Mouse (Mus musculus) hindbrain, embryonic 16.5 days (tissue): ENCODE measurements around the gene Trip6. TPM values are rescaled to one million over a fixed set of nuclear protein-coding genes. Genes with fewer than 3 reads are reported as not detected.

Experiments
- ATAC-seq: fragments of 200-750 bp; cut with Nextera tagmentation; 2 replicates; pipeline ENCODE4 v1.8.0; 2017; ENCODE audit warnings: moderate TSS enrichment, moderate library complexity
- H3K27ac ChIP-seq: fragments of 300-500 bp; sonication (generic); 2 replicates; pipeline ENCODE4 v1.5.1; 2014; ENCODE audit warnings: low read depth, mild to moderate bottlenecking, control low read depth, low read length, moderate library complexity
- H3K27me3 ChIP-seq: fragments of 300-500 bp; sonication (generic); replicated peaks from 2 replicates; pipeline ENCODE4 v1.6.1; 2014; ENCODE audit warnings: low read length; ENCODE audit not compliant: control insufficient read depth, insufficient read depth
- H3K36me3 ChIP-seq: fragments of 300-500 bp; sonication (generic); 2 replicates; pipeline ENCODE4 v1.6.1; 2014; ENCODE audit warnings: mild to moderate bottlenecking, low read length, moderate library complexity, mixed read lengths; ENCODE audit not compliant: control insufficient read depth, insufficient read depth
- H3K4me1 ChIP-seq: fragments of 300-500 bp; sonication (generic); 2 replicates; pipeline ENCODE4 v1.6.1; 2014; ENCODE audit warnings: low read depth, low read length; ENCODE audit not compliant: control insufficient read depth, insufficient read depth
- H3K4me2 ChIP-seq: fragments of 300-500 bp; sonication (generic); 2 replicates; pipeline ENCODE4 v1.6.1; 2014; ENCODE audit warnings: mild to moderate bottlenecking, low read length, control low read depth, moderate library complexity
- H3K4me3 ChIP-seq: fragments of 300-500 bp; sonication (generic); 2 replicates; pipeline ENCODE4 v1.5.1; 2014; ENCODE audit warnings: mild to moderate bottlenecking, low read length, control low read depth, moderate library complexity
- H3K9ac ChIP-seq: fragments of 300-500 bp; sonication (generic); 2 replicates; pipeline ENCODE4 v1.6.1; 2014; ENCODE audit warnings: low read depth, mild to moderate bottlenecking, control low read depth, low read length, moderate library complexity
- H3K9me3 ChIP-seq: fragments of 300-500 bp; sonication (generic); 2 replicates; pipeline ENCODE4 v1.6.1; 2014; ENCODE audit warnings: mild to moderate bottlenecking, low read length, moderate library complexity; ENCODE audit not compliant: control insufficient read depth
- WGBS: fragments of 180-500 bp; shearing (Covaris S2); extraction: QIAGEN DNeasy Blood & Tissue Kit; methylation state at CpG from one replicate; pipeline ENCODE4 v1.1.7; 2014; 5-methylcytosine and 5-hydroxymethylcytosine counted together
- polyA plus RNA-seq: library from polyadenylated mRNA; unstranded; fragments of >200 nt; fragmentation: Nextera tagmentation; extraction: Ambion mirVana; gene quantifications from 2 replicates; pipeline ENCODE4 v1.2.1, GENCODE M21; 2015

Trip6 gene
- polyA plus RNA-seq, 1 experiment from 2014 or later = 13.2 TPM

DNA sequence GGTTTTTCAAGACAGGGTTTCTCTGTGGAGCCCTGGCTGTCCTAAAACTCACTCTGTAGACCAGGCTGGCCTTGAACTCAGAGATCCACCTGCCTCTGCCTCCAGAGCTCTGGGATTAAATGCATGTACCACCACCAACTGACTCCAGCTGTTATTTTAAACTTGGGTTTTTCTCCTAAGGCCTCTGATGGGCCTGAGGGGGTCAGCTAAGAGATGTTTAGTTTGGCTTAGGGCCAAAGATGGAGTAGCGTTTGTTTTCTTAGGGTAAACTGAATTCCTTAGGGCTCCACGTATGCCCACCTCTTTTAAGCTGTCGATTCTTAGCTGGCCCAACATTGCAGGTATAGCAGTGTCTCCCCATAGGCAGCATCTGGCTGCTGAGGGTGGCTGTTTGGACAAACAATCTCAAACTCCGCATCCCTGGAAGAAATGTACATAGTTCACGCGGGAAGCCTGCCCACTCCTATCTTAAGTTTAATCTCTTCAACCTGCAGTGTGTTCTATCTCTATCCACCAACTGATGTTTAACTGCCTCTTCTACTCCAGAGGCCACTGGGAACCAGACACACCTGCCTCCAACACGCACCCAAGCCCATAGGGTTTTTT lies 28.3 kb upstream of the Trip6 start:
- no peak overlapping the region for H3K9ac ChIP-seq
- no peak overlapping the region for H3K4me2 ChIP-seq
- ATAC-seq = no peak
- H3K27ac ChIP-seq = no peak overlapping the region
- H3K4me3 ChIP-seq = no peak overlapping the region
- H3K9me3 ChIP-seq = no peaks in the 10 kb centered on the region
- H3K4me1 ChIP-seq = peaks cover 10% of the 10 kb centered on the region
- 83% methylated on average over 7 of the region's 7 CpGs for WGBS
- no peaks in the 10 kb centered on the region for H3K36me3 ChIP-seq
- H3K27me3 ChIP-seq = no peaks in the 10 kb centered on the region

- peak overlapping the region; percentile 80 for H3K27ac ChIP-seq
- H3K9me3 ChIP-seq = no peaks in the 10 kb centered on the region
- H3K27me3 ChIP-seq = no peaks in the 10 kb centered on the region
- H3K4me1 ChIP-seq = peaks cover 10% of the 10 kb centered on the region
- H3K4me2 ChIP-seq = peak overlapping the region; percentile 91; the same call in 1 of the 2 replicates
- 77% methylated on average over 6 of the region's 6 CpGs for WGBS
- ATAC-seq = no peak
- H3K4me3 ChIP-seq = no peak overlapping the region
- H3K36me3 ChIP-seq = no peaks in the 10 kb centered on the region
- peak overlapping the region; percentile 67 for H3K9ac ChIP-seq
Measured at GRCm38 (mm10) chr5:137340222-137340621, 26.0 kb upstream of the Trip6 start.

- Histone ChIP-seq H3K27me3 (no peaks in the 10 kb centered on the region), H3K9me3 (no peaks in the 10 kb centered on the region), H3K36me3 (no peaks in the 10 kb centered on the region), H3K9ac (peak overlapping the region; percentile 67), H3K4me3 (peak overlapping the region; percentile 43), H3K27ac (peak overlapping the region; percentile 80), H3K4me2 (peak overlapping the region; percentile 91), H3K4me1 (peaks cover 10% of the 10 kb centered on the region)
- 7% methylated on average over 21 of the region's 22 CpGs for WGBS
- ATAC-seq = peak; percentile 68
Measured at GRCm38 (mm10) chr5:137339290-137339979, 25.2 kb upstream of the Trip6 start.

GRCm38 (mm10) chr5:137338663-137339289 lies 24.6 kb upstream of the Trip6 start:
- H3K27ac ChIP-seq = peak overlapping the region; percentile 80
- H3K36me3 ChIP-seq = no peaks in the 10 kb centered on the region
- peaks cover 10% of the 10 kb centered on the region for H3K4me1 ChIP-seq
- no peaks in the 10 kb centered on the region for H3K9me3 ChIP-seq
- no peaks in the 10 kb centered on the region for H3K27me3 ChIP-seq
- WGBS = 1% methylated on average over 11 of the region's 11 CpGs
- peak overlapping the region; percentile 67 for H3K9ac ChIP-seq
- peak overlapping the region; percentile 43 for H3K4me3 ChIP-seq
- peak; percentile 31 for ATAC-seq
- peak overlapping the region; percentile 91 for H3K4me2 ChIP-seq

DNA sequence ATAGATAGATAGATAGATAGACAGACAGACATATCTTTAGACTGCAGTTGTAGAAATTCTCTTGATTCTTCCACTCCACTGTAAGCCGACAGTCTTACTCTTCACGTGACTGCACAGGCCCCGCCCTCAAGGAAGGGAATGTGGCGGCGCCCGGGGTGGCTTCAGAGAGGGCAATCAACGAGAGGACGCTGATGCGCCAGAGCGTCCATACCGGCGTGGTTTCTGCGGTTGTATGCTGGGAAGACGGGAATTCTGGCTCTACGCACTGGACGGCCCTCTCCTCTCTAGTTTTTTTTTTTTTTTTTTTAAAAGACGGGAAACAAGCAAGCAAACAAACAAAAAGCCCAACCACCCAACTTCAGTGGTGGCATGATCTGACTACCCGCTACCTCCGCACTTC lies 24.1 kb upstream of the Trip6 start:
- no peaks in the 10 kb centered on the region for H3K36me3 ChIP-seq
- WGBS = 1% methylated on average over 19 of the region's 19 CpGs
- H3K4me2 ChIP-seq = peak overlapping the region; percentile 91
- no peaks in the 10 kb centered on the region for H3K27me3 ChIP-seq
- H3K4me3 ChIP-seq = peak overlapping the region; percentile 43
- H3K27ac ChIP-seq = peak overlapping the region; percentile 80
- H3K9ac ChIP-seq = peak overlapping the region; percentile 67
- peak; percentile 85 for ATAC-seq
- H3K4me1 ChIP-seq = peaks cover 10% of the 10 kb centered on the region
- no peaks in the 10 kb centered on the region for H3K9me3 ChIP-seq

- Histone ChIP-seq H3K9ac (no peak overlapping the region), H3K4me3 (no peak overlapping the region), H3K27ac (no peak overlapping the region), H3K4me2 (no peak overlapping the region), H3K27me3 (no peaks in the 10 kb centered on the region), H3K4me1 (peaks cover 18% of the 10 kb centered on the region), H3K9me3 (no peaks in the 10 kb centered on the region), H3K36me3 (no peaks in the 10 kb centered on the region)
- WGBS = 62% methylated on average over 8 of the region's 8 CpGs
- no peak for ATAC-seq
Measured at GRCm38 (mm10) chr5:137337190-137337589, 23.0 kb upstream of the Trip6 start.

GRCm38 (mm10) chr5:137335066-137335465 lies 20.9 kb upstream of the Trip6 start:
- no peak for ATAC-seq

DNA sequence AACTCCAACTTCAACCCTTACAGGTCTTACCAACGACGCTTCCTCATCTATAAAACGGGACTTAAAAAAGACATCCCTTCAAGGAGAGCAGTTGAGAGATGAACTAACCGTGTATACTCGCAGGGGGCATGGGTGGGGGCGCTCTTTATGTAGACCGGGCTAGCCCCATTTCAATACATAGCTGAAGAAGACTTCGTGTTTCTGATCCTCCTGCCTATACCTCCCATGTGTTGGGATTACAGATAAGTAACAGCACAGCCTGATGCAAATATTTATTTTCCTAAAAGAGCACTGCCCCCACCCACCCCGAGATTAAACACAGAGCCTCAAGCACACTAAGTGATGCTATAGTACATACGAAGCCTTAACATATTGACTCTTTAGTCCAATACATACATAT lies 20.1 kb upstream of the Trip6 start:
- H3K4me3 ChIP-seq = peak overlapping the region; percentile 50; the same call in 1 of the 2 replicates
- WGBS = 52% methylated on average over 10 of the region's 10 CpGs

More at GRCm38 (mm10) chr5:137335066-137335465, 20.9 kb upstream of the Trip6 start:
- Histone ChIP-seq H3K27ac (no peak overlapping the region), H3K9me3 (no peaks in the 10 kb centered on the region), H3K4me2 (no peak overlapping the region), H3K9ac (no peak overlapping the region), H3K4me1 (peaks cover 21% of the 10 kb centered on the region), H3K36me3 (no peaks in the 10 kb centered on the region), H3K27me3 (no peaks in the 10 kb centered on the region), H3K4me3 (no peak overlapping the region)
- 56% methylated on average over 6 of the region's 6 CpGs for WGBS

GRCm38 (mm10) chr5:137333512-137334174 lies 19.4 kb upstream of the Trip6 start, which contains the start of gene Slc12a9:
Gene Slc12a9, minus strand, starts transcription at chr5:137333597.
- H3K4me1 ChIP-seq = peaks cover 10% of the 10 kb centered on the region
- no peaks in the 10 kb centered on the region for H3K27me3 ChIP-seq
- peak within 1 kb of the TSS; percentile 50 for H3K4me3 ChIP-seq
- peak within 1 kb of the TSS; percentile 92 for H3K4me2 ChIP-seq
- H3K9me3 ChIP-seq = no peaks in the 10 kb centered on the region
- H3K36me3 ChIP-seq = no peaks in the 10 kb centered on the region
- peak within 1 kb of the TSS; percentile 75 for H3K9ac ChIP-seq
- peak; percentile 91 for ATAC-seq
- H3K27ac ChIP-seq = peak within 1 kb of the TSS; percentile 48
- under 1% methylated on average over 44 of the region's 44 CpGs for WGBS

More for the DNA sequence above, 20.1 kb upstream of the Trip6 start:
- Histone ChIP-seq H3K27me3 (no peaks in the 10 kb centered on the region), H3K4me1 (peaks cover 15% of the 10 kb centered on the region), H3K9me3 (no peaks in the 10 kb centered on the region), H3K36me3 (no peaks in the 10 kb centered on the region), H3K9ac (no peak overlapping the region), H3K27ac (no peak overlapping the region), H3K4me2 (peak overlapping the region; percentile 92)
- no peak for ATAC-seq
